Mouse (Mus musculus): ENCODE data around the gene Prkcb. TPM values are rescaled to one million over a fixed set of nuclear protein-coding genes. Genes with fewer than 3 reads are reported as not detected.

The Prkcb gene
- polyA plus RNA-seq, 1 experiment = 2.3 TPM

- H3K9me3 ChIP-seq (replicated peaks; ENCODE audit: control insufficient read depth, insufficient read depth, low read length, poor library complexity, severe bottlenecking) = no peaks in the 10 kb centered on the region
- no peaks in the 10 kb centered on the region for H3K4me1 ChIP-seq (ENCODE audit: control insufficient read depth, insufficient read depth, low read length)
- TF ChIP-seq CTCF (IDR thresholded peaks at IDR 0.05; ENCODE audit: low read depth, low read length) (no peak), POLR2A (IDR thresholded peaks at IDR 0.05; ENCODE audit: insufficient read depth, low read length) (no peak), EP300 (IDR thresholded peaks at IDR 0.05; ENCODE audit: insufficient read depth, low read depth, low read length) (no peak)
- H3K9ac ChIP-seq (ENCODE audit: low read depth, poor library complexity, severe bottlenecking) = no peak overlapping the region
- H3K36me3 ChIP-seq (ENCODE audit: control insufficient read depth, insufficient read depth, low read length, poor library complexity, severe bottlenecking) = no peaks in the 10 kb centered on the region
- H3K4me3 ChIP-seq (ENCODE audit: low read depth, low read length) = no peak overlapping the region
- no peak overlapping the region for H3K27ac ChIP-seq (ENCODE audit: insufficient read depth, low read length)
- no peaks in the 10 kb centered on the region for H3K27me3 ChIP-seq (ENCODE audit: control insufficient read depth, insufficient read depth, low read length, poor library complexity, severe bottlenecking)
These were observed 256.1 kb downstream of the Prkcb start for GRCm38 (mm10) chr7:122544616-122545015.

- Histone ChIP-seq H3K9ac (ENCODE audit: low read depth, poor library complexity, severe bottlenecking) (no peak overlapping the region), H3K4me3 (ENCODE audit: low read depth, low read length) (no peak overlapping the region), H3K27ac (ENCODE audit: insufficient read depth, low read length) (no peak overlapping the region), H3K9me3 (replicated peaks; ENCODE audit: control insufficient read depth, insufficient read depth, low read length, poor library complexity, severe bottlenecking) (no peaks in the 10 kb centered on the region), H3K4me1 (ENCODE audit: control insufficient read depth, insufficient read depth, low read length) (no peaks in the 10 kb centered on the region), H3K36me3 (ENCODE audit: control insufficient read depth, insufficient read depth, low read length, poor library complexity, severe bottlenecking) (no peaks in the 10 kb centered on the region), H3K27me3 (ENCODE audit: control insufficient read depth, insufficient read depth, low read length, poor library complexity, severe bottlenecking) (no peaks in the 10 kb centered on the region)
- TF ChIP-seq CTCF (IDR thresholded peaks at IDR 0.05; ENCODE audit: low read depth, low read length) (no peak), POLR2A (IDR thresholded peaks at IDR 0.05; ENCODE audit: insufficient read depth, low read length) (no peak), EP300 (IDR thresholded peaks at IDR 0.05; ENCODE audit: insufficient read depth, low read depth, low read length) (no peak)
These were observed 268.1 kb downstream of the Prkcb start for GRCm38 (mm10) chr7:122556575-122557140.

DNA sequence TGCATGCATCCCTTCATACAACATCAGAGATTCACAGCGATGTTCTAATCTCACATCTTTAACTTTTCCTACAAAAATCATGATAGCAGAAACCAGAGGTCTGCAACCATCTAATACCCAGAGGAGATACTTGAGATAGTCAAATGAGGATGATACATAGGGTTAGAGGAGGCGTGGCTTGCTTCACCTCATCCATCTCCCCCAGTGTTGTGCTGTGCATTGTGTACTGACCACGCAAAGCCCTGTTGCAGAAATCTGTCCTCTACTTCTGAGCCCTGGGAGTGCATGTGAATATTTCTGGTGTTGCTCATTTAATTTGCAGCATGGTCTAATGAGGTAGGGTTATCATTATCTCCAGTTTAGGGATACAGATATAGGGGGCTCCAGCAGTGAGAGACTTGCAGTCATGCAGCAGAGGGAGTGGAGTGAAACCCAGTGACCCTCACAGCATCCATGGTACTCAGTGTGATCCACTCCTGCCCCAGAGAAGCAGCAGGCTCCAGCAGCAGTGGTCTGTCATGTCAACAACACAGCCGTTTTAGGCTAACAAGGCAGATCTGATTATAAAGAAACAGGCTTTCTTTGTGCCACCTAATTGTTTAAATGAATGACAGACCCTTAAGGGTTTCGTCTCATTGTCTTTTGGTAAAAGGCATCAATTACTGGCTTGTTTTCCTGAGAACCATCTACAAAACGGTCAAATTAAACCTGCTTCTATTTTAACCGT is 269.7 kb downstream of the Prkcb start:
- no peak overlapping the region for H3K9ac ChIP-seq (ENCODE audit: low read depth, poor library complexity, severe bottlenecking)

GRCm38 (mm10) chr7:122558912-122559311 is 270.4 kb downstream of the Prkcb start:
- no peaks in the 10 kb centered on the region for H3K9me3 ChIP-seq (replicated peaks; ENCODE audit: control insufficient read depth, insufficient read depth, low read length, poor library complexity, severe bottlenecking)
- H3K9ac ChIP-seq (ENCODE audit: low read depth, poor library complexity, severe bottlenecking) = no peak overlapping the region
- no peaks in the 10 kb centered on the region for H3K27me3 ChIP-seq (ENCODE audit: control insufficient read depth, insufficient read depth, low read length, poor library complexity, severe bottlenecking)
- no peaks in the 10 kb centered on the region for H3K36me3 ChIP-seq (ENCODE audit: control insufficient read depth, insufficient read depth, low read length, poor library complexity, severe bottlenecking)
- TF ChIP-seq CTCF (IDR thresholded peaks at IDR 0.05; ENCODE audit: low read depth, low read length) (no peak), EP300 (IDR thresholded peaks at IDR 0.05; ENCODE audit: insufficient read depth, low read depth, low read length) (no peak), POLR2A (IDR thresholded peaks at IDR 0.05; ENCODE audit: insufficient read depth, low read length) (no peak)
- no peak overlapping the region for H3K27ac ChIP-seq (ENCODE audit: insufficient read depth, low read length)
- H3K4me1 ChIP-seq (ENCODE audit: control insufficient read depth, insufficient read depth, low read length) = no peaks in the 10 kb centered on the region
- no peak overlapping the region for H3K4me3 ChIP-seq (ENCODE audit: low read depth, low read length)

More for the DNA sequence above, 269.7 kb downstream of the Prkcb start:
- H3K27me3 ChIP-seq (ENCODE audit: control insufficient read depth, insufficient read depth, low read length, poor library complexity, severe bottlenecking) = no peaks in the 10 kb centered on the region
- no peaks in the 10 kb centered on the region for H3K4me1 ChIP-seq (ENCODE audit: control insufficient read depth, insufficient read depth, low read length)
- TF ChIP-seq CTCF (IDR thresholded peaks at IDR 0.05; ENCODE audit: low read depth, low read length) (no peak), POLR2A (IDR thresholded peaks at IDR 0.05; ENCODE audit: insufficient read depth, low read length) (no peak), EP300 (IDR thresholded peaks at IDR 0.05; ENCODE audit: insufficient read depth, low read depth, low read length) (no peak)
- no peaks in the 10 kb centered on the region for H3K9me3 ChIP-seq (replicated peaks; ENCODE audit: control insufficient read depth, insufficient read depth, low read length, poor library complexity, severe bottlenecking)
- H3K4me3 ChIP-seq (ENCODE audit: low read depth, low read length) = no peak overlapping the region
- H3K27ac ChIP-seq (ENCODE audit: insufficient read depth, low read length) = no peak overlapping the region
- no peaks in the 10 kb centered on the region for H3K36me3 ChIP-seq (ENCODE audit: control insufficient read depth, insufficient read depth, low read length, poor library complexity, severe bottlenecking)

- Histone ChIP-seq H3K9ac (ENCODE audit: low read depth, poor library complexity, severe bottlenecking) (no peak overlapping the region), H3K4me1 (ENCODE audit: control insufficient read depth, insufficient read depth, low read length) (no peaks in the 10 kb centered on the region), H3K36me3 (ENCODE audit: control insufficient read depth, insufficient read depth, low read length, poor library complexity, severe bottlenecking) (no peaks in the 10 kb centered on the region), H3K27ac (ENCODE audit: insufficient read depth, low read length) (no peak overlapping the region), H3K27me3 (ENCODE audit: control insufficient read depth, insufficient read depth, low read length, poor library complexity, severe bottlenecking) (no peaks in the 10 kb centered on the region), H3K9me3 (replicated peaks; ENCODE audit: control insufficient read depth, insufficient read depth, low read length, poor library complexity, severe bottlenecking) (no peaks in the 10 kb centered on the region), H3K4me3 (ENCODE audit: low read depth, low read length) (no peak overlapping the region)
- TF ChIP-seq POLR2A (IDR thresholded peaks at IDR 0.05; ENCODE audit: insufficient read depth, low read length) (no peak), CTCF (IDR thresholded peaks at IDR 0.05; ENCODE audit: low read depth, low read length) (no peak), EP300 (IDR thresholded peaks at IDR 0.05; ENCODE audit: insufficient read depth, low read depth, low read length) (no peak)
These were observed 274.0 kb downstream of the Prkcb start for GRCm38 (mm10) chr7:122562586-122562985.

DNA sequence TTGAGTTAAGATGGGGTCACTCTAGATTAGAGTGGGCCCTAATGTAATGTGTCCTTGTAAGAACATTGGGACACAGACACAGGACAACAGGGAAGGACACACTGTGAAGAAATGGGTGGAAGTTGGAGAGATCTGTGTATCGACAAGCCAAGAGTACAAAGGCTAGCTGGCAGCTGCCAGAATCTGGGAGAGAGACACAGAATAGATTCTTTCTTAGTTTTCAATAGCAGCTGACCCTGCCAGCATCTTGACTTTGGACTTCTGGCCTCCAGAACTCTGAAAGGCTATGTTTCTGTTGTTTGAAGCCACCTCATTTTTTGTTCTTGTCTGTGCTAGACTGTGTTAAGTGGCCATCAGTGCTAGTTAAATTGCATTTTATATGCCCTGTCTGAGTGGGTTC is 276.8 kb downstream of the Prkcb start:
- Histone ChIP-seq H3K9ac (ENCODE audit: low read depth, poor library complexity, severe bottlenecking) (no peak overlapping the region), H3K9me3 (replicated peaks; ENCODE audit: control insufficient read depth, insufficient read depth, low read length, poor library complexity, severe bottlenecking) (no peaks in the 10 kb centered on the region), H3K4me3 (ENCODE audit: low read depth, low read length) (no peak overlapping the region), H3K27ac (ENCODE audit: insufficient read depth, low read length) (no peak overlapping the region), H3K4me1 (ENCODE audit: control insufficient read depth, insufficient read depth, low read length) (no peaks in the 10 kb centered on the region), H3K27me3 (ENCODE audit: control insufficient read depth, insufficient read depth, low read length, poor library complexity, severe bottlenecking) (no peaks in the 10 kb centered on the region), H3K36me3 (ENCODE audit: control insufficient read depth, insufficient read depth, low read length, poor library complexity, severe bottlenecking) (no peaks in the 10 kb centered on the region)
- no peak for TF ChIP-seq EP300 (IDR thresholded peaks at IDR 0.05; ENCODE audit: insufficient read depth, low read depth, low read length)
